Mouse (Mus musculus) lung, postnatal 10 days (tissue): Measurements from ENCODE around the gene Enc1.
"Not testable (repeated sequence)": the region's sequence is repeated elsewhere in the genome, so short reads cannot be mapped to it uniquely, and the experiment has no call there.

Experiments
- DNase-seq: peaks from one replicate; pipeline ENCODE4 v3.0.0; 2021

The Enc1 gene

DNA sequence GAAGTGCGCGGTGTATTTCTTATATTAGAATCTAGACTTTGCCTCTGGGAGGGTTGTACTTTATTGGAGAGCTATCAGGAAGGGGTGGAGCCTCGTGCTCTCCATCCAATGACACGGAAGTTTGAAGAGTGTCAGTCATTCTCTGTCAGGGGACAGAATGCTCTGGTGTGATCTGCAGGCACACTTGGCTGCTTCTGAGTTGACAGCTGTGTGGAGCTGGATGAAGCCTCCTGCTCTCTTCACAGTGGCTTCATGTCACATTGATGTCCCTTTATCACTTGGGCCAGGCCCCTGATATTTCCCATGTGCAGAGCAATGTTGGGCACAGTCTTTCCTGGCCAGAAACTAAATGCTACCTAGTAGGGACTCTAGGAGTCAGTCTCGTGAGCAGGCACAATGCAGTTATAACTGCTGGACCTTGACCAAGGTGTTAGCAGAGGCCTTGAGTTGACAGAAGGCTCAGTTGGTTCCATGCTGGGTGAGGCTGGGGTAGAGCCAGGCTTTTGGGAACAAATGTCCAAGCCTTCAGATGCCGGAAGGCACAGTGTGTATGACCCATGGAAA, 12.6 kb downstream of the Enc1 start:
- DNase-seq = no peak

DNA sequence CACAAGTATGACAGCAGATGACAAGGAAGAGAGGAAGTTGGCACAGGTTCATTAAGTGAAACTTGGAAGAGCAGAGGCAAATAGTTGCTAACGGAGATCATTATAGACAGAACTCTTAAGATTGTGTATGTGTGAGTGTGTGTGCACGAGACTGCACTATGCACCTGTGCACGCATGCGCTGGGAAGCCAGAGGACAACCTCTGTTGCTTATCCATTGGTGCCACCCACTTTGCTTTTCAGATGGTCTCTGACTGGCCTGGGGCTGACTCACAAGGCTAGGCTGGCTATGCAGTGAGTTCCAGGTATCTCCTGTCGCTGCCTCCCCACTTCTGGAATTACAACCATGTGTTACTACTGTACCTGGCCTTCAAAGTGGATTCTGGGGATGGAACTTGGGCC, 13.1 kb downstream of the Enc1 start:
- DNase-seq = no peak

DNA sequence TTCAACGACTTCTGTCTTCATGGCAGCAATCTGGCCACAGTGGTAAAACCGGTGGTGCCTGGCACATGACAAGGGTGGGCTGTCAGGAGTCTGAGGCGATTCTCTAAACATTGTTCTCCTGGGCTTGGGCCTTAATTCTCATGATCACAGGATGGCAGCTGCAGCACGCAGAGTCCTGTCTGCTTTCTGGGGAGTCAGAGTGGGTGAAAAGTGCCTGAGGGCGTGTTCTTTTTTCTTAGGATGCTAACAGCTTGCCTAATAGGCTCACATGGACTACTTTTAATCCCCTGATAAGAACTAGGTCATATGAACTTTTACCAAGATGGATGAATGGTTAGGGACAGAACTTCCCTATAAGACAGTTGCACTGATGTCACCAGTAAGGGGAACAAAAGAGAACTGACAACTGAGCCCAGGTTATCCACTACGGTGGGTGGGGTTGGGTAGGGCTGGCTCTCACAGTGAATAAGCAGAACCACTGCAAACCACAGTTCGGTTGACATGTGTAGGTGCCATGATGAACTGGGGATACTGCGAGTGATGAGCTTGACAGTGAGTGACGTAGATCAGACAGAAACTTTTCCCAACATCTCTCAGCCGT, 13.8 kb downstream of the Enc1 start:
- no peak for DNase-seq

DNA sequence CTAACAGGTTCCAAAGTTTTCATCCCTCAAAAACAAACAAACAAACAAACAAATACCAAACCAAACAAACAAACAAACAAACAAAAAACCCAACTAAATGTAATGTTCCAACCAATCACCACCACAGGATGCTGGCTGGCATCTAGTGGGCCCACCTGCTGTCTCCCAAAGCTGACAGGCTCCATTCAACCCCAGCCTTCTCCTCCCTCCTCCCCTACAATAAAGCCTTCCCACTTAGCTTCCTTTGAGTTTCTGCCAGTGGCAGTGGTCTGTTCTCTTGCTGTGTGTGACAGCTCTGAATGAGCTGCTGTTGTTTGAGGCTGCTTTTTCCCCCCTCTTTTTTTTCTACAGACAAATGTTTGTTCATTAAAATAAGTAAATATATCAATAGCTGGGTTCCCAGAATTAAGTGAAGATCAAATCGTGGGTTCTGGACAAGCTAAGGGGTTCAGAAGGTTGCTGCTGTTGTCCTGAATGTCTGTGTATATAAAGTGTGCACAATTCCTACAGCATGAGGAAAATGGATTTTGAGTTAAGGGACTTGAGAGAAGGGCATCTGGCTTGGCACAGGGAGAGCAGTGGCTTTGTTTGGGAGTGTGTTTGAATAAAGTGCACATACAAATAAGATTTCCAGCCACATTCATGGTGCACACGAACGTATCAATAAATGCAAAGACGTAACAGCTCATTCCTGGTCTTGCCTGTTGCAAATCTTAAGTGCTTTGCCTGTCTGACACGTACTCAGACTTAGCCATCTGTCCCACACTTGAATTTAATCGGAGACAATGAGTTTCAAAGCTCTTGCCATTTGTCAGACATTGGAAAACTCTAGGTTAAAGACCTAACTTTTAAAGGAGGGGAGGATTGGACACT, 15.3 kb downstream of the Enc1 start:
- DNase-seq = no peak

DNA sequence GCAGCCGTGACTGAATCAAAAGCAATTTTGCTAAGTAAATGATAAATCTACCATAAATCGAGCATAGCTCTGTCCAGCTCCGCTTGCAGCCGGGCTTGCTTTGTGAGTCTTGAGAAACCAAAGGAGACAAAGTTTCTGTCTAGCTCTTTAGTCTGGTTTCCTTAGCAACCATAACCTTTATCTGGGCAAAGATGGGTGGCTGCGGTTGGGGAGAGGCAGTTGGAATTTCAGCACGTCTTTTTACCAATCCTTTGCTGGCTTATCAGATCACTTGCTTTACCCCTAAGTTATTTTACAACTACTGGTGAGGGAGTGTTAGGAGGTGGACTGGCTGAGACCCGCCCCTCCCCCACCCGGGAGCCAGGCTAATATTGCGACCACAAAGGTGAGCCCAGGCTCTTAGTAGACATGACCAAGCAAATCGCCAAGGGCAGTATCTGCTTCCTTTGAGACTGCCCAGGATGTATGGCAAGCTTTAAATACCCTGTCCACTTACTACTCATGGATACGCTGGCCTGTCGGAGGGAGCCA, 16.0 kb downstream of the Enc1 start:
- no peak for DNase-seq

DNA sequence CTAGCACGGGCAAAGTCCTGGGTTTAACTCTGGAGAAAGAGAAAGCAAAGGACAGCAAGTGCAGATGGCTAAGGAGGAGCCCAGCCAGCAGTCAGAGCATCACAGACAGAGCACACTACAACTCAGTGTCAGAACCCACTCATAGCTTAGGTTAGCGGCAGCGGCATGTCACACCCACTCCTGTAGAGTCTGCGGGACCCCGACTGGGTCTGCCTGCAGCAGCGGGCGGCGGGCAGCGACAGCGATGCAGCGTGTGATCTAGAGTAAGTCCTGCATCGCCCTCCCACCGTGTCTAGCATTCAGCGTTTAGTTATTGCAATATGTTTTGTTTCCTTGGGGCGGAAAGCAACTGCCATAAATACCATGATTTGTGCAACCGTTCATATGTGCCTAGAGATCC, 18.4 kb downstream of the Enc1 start:
- no peak for DNase-seq

DNA sequence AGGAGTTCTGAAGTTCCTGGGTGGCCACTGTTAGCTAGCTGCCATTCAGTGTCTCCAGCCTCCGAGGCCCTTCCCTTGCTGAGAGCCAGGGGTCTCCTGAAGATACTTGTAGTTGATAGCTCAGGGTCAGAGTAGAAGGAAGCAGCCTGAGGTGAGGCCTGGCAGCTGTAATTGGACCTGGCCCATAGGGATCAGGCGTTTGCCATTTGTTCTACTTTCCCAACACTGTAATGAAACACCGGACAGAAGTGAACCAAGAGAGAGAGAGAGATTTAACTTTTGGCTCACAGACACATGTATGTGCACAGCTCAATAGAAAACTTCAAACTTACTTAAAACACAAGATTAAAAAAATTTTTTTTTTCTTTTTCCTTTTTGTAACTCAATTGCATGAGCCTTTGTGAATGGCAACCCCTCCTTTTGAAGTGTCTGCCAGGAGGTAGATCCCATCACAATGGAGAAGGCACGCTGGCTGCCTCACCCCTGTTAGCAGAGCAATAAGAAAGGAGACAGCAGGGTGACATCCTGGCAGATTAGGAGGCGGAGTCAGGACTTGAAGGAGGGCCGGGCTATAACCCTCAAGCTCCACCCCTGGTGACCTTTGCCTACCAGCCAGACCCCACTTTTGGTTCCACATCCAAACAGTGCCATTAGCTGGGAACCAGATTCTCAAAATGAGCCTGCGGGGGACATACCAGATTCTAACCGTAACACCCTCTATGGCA, 19.7 kb downstream of the Enc1 start:
- no peak for DNase-seq

DNA sequence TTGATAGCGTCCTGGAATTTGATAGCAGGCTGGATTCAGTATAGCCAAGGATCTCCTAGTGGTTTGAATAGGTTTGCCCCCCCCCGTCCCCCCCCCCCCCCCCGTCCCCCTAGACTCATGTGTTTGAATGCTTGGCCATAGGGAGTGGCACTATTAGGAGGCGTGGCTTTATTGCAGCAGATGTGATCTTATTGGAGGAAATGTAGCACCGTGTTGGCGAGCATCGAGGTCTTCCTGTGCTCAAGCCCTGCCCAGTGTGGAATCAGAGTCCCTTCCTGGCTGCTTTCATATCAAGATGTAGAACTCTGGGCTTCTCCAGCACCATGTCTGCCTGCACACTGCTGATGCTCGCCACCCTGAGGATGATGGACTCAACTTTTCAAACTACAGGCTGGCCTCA, 20.6 kb downstream of the Enc1 start:
- no peak for DNase-seq

DNA sequence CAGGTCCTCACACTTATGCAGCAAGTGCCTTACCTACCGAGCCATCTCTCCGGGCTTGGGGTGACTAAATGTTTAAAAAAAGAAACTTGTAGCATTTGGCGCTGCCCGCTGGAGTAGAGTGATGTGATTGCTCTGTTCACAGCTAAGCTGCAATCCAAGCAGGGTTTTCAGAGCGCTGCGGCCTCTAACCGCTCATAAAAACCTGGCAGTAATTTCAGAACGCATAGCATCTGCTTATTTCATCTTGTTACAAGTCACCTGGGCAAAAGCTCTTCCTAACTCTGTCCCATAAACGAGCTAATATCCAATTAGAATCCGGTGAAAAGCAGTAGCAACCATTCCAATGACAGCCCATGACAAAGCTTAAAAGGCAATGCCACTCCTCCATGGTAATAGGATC, 21.8 kb downstream of the Enc1 start:
- no peak for DNase-seq

DNA sequence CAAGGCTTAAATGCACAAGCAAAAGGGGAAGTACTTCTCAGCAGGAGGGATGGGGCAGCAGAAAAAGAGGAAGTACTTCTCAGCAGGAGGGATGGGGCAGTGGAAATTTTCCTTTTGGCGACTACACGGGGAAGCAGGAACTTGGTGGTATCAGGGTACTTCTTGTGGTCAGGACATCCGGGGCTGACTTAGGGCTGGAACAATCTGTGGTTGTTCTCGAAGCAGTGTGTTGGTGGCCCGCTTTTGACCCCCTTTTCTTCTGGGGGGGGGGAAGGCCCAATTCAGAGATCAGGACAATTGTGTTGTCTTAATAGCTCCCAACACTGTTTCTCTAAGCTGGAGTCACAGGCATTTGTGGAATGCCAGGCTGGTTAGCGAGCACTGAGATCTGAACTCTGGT, 24.6 kb downstream of the Enc1 start:
- not testable (repeated sequence) for DNase-seq

DNA sequence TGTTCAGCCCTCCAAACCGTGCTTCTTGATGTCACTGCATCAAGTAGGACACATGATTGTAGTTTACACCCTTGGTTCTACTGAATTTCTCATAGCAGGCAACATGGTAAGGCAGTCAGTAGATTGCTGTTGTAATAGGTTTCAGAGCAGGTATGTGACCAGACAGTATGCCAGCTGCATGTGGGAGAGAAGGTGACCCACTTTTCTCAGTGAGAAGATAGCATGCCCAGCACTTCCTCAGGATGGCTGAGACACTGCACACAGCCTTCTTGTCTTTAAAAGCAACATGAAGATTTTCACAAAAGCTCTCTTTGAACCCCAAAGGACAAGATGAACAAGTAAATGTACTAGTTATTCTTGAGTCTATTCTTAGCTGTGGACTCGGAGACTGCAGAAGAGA, 29.8 kb downstream of the Enc1 start:
- no peak for DNase-seq

DNA sequence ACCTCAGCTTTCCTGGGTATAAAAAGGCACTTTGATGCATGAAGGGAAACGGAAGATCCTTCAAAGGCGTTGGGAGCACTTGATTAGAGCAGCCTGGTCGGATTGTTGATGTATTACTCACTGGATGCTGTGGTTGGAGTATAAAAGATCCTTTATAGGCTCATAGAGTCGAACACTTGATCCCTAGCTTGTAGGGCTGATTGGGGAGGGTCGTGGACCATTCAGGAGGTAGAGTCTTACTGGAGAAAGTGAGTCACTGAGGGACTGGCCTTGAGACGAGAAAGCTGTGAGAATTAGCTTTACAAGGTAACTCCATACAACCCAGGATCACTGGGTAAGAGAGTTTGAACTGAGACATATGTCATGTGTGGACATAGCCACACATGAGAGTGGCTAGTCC, 30.7 kb downstream of the Enc1 start:
- no peak for DNase-seq

DNA sequence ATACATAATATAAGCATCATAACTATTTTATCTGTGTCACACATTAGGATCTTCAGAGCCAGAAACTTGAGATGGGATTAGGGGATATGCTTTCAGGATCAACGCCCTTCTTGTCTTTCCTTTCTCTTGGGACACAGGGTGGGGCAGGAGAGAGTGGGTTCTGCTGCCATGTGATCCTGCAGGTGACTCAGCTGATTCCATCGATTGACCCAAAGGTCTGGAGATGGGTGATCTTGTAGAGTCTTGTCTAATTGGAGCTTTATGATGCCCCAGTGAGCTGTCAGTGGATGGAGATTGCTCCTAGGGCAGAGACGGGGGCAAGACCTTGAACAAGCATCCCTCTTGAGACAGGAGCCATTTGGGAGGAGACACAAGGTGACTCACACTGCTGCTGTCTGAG, 33.9 kb downstream of the Enc1 start:
- no peak for DNase-seq

DNA sequence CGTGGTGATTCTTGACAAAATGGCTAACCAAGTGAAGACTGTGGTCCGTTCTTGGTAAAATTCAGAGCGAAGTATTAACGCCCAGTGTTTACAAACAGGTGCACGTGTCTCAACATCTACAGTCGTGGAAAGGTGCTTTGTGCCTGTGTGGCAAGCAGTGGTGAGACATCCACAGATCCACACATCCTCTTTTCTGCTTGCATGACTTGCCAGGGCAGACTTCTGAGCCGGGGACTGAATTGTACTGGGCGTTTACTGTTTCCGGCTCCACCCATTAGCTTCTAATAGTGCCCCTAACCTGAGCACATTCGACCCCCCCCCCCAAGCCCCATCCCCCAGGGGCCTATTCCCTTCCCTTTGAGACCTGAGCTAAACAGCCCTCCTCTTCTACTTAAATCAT, 34.6 kb downstream of the Enc1 start:
- no peak for DNase-seq

DNA sequence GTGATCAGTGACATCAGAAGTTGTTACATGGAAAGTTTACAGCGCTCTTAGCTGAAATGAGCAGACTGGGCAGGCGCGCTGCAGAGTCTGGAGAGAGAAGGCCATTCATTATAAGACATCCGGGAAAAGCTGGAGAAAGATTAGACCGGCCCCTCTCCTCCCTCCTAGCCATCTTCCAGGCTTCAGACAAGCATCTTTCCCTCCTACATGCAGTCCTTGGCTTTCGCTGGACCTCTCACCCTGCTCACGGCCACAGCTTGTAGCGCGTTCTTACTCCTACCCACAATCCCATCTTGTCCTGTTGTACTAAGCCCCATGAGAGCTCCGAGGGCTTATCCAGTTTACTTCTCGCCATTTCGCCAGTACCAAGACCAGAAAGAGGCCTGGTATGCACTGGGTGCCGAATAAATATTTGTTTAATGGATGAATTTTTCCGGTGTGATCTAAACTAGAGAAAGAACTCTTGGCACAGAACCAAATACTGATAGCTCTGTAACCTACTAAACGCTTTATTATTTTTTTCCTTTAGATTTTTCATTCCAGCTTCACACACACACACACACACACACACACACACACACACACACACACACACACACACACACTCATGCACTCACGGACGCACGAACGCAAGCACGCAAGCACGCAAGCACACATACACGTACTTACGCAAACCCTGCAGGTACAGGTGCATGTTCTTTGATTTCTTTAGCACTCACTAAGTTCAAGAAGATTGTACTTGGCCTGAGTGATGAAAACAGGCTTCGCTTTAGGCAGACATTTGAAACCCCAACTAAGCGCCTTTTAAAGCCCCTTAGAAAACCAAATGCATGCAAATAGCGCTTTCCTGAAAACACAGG, 41.4 kb downstream of the Enc1 start:
- DNase-seq = peak; percentile 48

DNA sequence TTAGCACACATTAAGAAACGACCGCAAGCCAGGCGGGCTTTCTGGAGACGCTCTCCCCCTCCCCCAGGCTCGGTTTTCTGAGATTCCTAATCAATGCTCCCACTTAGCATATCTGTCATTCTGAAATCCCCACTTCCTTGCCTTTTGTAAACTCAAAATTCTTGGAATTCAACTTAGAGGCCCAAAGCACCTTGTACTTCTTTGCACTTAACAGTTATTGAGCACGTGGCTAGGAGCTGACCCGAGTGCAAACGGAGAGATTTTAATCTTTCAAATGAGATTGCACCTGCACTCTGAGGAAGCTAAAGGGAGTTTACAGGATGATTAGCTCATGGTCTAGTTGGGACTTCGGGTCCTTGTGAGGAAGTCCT, 42.0 kb downstream of the Enc1 start:
- no peak for DNase-seq

DNA sequence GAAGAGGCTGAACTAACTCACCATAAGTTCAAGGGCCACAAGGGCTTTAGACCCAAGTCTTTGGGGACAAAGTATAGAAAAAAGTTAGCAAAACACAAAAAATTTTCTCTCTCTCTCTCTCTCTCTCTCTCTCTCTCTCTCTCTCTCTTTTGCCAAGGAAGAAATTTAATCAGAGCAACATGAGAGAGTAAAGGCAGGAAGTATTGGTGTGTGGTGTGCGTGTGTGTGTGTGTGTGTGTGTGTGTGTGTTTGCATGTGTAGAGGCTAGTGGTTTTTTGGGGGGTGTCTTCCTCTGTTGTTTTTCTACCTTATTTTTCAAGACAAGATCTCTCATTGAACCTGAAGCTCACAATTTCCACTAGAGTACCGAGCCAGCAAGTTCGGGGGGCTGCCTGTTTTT, 46.1 kb downstream of the Enc1 start:
- no peak for DNase-seq

DNA sequence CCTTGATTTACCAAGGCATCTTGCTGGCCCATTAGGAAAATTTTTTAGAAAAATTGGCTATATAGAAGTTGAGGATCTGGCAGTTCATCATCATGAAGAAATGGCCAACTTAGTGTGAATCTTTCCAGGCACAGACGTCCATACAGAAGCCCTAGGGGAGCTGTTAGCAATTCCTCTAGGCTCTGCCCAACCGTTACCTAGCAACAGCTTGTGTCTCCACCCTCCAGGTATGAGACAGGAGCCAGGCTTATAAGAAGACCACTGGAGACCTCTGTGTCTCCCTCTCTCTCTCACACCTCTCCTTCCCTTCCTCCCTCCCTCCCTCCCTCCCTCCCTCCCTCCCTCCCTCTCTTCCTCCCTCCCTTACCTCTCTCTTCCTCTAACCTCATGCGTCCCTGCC, 49.8 kb downstream of the Enc1 start:
- no peak for DNase-seq

DNA sequence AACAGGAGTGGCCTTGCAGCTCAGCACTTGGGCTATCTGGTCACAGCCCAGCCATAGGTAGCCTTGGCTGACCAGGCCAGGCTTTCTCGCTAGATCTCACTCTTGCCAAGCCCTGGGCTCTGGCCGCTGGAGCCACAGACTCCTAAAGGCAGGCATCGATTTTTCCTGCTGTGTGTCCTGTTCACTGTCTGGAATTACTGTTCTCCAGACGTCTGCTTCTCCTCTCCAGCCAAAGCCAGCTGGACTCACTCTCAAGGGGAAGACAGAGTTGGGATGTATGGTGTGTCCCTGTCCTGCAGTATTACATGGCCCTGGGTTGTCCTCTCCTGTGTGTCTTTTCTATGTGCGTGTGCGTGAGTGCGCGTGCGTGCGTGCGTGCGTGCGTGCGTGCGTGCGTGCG, 50.4 kb downstream of the Enc1 start:
- DNase-seq = no peak

DNA sequence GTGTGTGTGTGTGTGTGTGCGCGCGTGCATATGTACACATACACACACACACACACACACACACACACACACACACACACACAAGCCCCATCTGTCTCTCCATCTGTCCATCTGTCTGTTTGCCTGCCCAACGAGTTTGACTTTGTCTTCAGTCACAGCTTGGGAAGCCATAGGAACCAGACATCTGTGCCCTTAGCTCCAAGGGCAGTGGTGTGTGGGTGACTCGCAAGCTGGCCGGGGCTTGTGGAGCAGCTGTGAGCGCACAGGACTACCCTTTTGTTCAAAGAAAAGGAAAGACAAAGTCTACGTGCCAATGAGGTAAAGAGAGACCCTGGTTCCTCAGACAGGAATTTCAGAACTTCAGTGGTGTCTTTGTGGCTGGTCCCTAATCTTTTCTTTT, 51.1 kb downstream of the Enc1 start:
- no peak for DNase-seq

DNA sequence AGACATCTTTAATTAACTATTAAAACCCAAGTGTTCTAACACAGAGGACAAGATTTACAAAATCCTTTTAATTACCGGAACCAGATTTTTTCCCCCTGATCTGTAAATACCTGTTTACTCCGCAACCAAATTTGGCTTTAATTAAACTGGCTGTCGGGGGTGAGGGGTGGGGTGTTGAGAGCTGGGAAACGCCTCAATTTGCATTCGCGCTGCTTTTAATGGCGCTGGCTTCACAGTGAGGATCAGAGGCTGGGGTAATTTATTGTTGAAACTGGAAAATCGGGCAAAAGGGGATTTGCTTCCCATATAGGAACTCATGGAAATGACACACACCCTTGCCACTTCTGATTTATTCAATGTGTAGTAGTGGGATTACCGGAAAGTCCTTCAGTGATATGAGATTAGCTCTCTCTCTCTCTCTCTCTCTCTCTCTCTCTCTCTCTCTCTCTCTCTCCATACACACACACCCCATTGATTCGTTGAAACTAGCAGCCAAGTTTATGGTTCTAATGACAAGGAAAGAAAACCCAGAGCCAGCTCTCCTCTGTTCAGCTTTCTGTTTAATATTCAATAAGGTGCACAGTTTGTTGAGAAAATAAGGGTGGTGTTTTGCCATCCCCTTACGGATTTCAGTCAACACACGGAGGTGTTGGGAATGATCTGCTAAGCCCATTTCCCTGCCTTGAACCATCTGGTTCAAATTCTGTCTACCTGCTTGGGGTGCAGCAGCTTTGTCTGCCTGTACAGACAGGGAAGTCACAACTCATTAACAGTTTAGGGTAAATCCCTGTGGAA, 51.7 kb downstream of the Enc1 start:
- no peak for DNase-seq
